Mouse (Mus musculus): Measurements from ENCODE around the gene Cldn10.

GRCm38 (mm10) chr14:118749068-118749467 is 38.6 kb upstream of the Cldn10 start:
- TF ChIP-seq CTCF (IDR thresholded peaks at IDR 0.05; ENCODE audit: low read depth) (no peak), EP300 (optimal IDR thresholded peaks at IDR 0.05) (no peak)

Data from stomach, postnatal 0 days (tissue).